Mouse (Mus musculus): ENCODE results near the gene Olfr49.

The Olfr49 gene

DNA sequence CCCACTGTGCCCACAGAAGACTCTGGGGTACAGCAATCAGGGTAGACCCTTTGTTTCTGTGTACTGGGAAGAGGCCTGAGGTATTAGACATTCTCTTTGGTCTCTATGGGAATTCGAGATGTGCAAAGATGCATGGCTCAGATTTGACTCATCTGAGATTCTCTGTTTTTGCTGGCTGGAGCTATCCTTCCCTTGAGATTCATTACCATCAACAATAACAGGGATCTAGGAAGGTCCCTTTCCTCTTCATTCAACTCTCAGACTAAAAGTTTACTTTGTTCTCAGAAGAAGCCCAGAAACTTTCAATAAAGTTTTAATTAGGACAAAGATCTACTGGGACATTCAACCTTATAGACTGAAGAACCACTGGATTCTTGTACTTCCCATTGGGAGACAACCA is at the start of gene Olfr49:
Olfr49 (minus strand) TSS at position 101 of the 400 bp plus-strand sequence.
- DNase-seq (ENCODE audit: low read depth, low spot score) = no peak

DNA sequence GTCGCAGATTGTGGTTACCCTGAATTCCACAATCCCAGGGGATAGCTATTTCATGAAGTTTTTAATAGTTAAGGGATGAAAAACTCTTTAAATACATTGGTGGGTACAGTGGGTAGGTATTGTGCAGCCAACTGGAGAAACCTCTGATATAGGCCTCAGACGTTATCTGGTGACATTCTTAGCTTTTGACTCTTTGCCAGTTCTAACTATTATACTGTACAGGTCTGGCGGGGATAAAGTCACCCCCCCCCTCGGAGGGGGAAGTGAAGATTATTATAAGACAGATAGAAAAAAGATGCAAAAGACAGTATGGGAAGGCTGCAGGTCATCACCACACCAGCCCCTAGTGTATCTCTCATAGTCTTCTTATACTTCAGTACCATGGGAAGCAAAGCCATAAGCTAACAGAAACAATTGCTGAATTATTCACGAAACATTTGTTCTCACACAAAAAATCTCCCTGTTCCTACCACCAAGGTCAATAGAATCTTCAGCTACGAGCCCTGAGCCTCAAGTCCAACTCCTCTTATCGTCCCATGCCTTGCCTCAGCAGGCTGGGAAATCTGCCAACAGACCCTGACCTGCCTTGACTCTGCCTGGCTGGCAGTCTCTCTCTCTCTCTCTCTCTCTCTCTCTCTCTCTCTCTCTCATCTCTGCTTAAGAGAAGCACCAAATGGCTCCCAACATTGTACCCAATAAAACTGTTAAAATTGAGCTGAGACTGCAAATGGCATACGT is 48.9 kb upstream of the Olfr49 start:
- peak; percentile 2 for DNase-seq (ENCODE audit: low read depth, low spot score)

DNA sequence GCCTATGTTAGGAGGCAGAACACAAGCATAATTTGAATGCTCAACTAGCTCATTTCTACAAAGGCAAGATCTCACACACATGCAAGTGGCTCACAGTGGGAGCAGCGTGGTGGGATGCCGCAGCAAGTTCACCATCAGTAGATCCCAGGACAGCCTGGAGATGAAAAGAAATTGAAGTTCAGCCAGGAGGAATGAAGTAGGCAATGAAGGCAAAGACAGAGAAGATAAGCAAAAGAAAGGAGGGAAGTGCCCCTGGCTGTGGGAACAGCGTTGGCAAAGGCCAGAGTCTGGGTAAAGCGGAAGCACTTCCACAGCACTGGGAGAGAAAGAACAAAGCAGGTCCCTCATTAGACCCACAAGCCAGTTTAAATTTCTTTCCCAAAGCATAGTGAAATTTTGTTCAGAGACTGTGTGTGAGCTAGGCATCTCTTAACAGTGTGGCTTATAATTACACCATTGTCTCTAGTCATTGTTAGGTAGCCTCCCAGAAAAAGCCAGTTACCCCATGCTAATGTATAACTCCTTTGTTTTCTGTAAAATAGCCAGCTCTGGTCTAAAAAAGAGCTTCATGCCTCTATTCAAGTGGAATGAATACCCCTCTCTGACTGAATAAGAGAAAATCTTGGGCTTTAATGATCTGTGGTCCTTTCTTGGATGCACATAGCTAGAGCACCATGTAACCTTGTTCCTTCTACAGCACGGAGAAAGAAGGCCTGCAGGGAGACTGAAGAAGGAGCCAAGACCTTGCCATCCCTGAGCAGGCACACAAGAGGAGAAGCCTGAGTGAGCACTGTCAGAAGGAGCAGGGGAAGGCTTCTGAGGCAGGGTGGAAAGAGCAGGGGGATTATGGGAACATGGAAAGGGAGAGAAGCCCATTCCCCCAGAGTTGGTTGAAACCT is 47.7 kb upstream of the Olfr49 start:
- DNase-seq (ENCODE audit: low read depth, low spot score) = peak; percentile 7

DNA sequence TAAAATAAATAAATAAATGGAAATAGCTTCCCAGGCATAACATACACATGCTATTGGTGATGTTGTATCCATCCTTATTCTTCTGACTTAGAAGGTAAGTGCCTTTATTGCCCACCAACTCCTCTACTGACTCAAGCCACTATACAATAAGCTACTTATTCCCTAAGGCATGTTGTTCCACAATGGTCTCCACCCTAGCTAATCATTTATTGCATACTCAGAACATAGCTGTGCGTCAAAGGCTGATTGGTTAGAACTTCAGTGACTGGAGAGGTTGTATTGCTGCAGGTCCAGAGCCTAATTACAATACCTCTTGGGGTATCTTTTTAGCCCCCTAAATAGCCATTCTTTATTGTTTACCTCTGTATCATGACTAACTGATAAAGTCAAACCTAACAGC is 46.4 kb upstream of the Olfr49 start:
- DNase-seq (ENCODE audit: low read depth, low spot score) = no peak

DNA sequence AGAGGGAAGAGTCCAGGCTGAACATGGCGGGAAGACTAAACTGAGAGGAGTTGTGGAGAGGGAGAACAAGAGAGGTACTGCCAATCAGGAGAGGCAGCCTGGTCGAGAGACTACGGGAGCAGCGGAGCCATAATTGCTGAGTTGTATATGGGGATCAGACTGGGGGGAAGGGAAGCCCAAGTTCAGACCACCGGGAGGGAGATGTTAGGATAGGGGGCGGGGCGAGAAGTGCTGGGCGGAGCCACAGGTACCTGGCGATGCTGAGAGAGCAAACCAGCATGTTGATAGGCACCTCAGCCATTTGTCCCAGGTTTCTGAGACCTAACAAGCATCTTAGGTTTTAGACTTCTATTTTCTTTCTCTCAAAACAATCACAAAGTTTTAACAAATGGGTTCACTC is 44.5 kb upstream of the Olfr49 start:
- DNase-seq (ENCODE audit: low read depth, low spot score) = no peak

DNA sequence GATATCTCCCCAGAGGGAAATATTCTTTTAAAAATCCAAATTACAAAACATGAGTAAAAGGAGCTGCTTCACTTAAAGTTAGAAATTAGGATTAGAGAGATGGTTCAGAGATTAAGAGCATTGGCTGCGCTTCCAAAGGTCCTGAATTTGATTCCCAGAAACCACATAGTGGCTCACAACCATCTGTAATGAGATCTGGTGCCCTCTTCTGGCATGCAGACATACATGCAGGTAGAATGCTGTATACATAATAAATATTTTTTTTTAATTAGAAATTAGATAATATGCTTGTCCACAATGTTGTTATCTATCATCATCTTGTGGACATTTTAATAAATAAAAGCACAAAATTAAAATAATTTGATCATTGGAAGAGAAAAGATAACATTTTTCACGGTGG is 43.8 kb upstream of the Olfr49 start:
- DNase-seq (ENCODE audit: low read depth, low spot score) = no peak

DNA sequence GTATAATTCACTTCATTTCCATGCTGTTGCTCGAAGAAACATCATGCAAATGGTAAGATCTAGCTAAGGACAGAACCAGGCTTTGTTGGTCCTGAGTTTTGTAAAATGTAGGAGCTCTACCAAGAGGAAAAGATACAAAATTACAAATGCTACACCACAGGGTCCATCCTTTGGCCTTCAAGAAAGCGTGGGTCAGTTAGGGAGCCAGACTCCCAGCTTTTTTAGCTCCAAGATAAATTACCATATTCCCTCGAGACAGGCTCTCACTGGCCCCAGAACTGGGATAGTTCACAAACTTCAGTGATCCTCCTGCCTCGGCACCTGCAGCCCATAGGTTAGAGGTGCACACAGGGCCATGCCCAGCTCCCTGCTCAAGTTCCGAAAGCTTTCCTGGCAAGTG is 39.7 kb upstream of the Olfr49 start:
- no peak for DNase-seq (ENCODE audit: low read depth, low spot score)

DNA sequence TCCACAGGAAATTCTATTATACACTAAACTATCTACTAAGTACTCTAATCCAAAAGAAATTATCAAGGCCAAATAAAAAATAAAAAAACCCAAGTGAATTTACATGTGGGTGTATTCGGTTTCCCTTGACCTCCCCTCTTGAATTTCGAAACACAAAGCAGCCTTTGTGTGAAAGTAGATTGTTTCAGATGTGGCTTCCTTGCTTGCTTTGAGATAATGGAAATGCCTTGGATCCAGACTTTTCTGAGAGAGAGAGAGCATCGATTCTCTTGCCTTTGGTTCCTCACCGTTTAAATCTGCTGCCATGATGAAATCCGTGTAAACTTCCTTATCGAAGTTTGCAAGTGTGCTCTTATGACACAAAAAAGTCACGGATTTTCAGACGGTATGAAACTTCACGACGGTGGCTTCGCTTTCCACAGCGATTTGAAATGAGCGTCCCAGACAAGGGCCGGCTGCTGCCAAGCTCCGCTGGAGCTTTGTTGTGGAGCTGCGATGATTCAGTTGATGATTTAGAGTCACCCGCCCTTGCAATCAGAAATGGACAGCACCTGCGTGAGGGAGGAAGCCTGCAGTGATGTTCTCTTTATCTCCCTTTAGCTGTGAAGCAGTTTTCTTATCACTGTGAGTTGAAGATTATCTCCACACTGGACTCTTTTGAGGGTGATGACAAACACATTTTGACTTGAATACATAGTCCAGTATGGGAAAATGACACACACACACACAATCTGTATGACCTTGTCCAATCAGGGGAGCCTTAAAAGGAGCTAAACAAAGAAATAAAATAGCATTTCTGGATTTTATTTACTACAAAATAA is 37.0 kb upstream of the Olfr49 start:
- peak; percentile 1 for DNase-seq (ENCODE audit: low read depth, low spot score)

DNA sequence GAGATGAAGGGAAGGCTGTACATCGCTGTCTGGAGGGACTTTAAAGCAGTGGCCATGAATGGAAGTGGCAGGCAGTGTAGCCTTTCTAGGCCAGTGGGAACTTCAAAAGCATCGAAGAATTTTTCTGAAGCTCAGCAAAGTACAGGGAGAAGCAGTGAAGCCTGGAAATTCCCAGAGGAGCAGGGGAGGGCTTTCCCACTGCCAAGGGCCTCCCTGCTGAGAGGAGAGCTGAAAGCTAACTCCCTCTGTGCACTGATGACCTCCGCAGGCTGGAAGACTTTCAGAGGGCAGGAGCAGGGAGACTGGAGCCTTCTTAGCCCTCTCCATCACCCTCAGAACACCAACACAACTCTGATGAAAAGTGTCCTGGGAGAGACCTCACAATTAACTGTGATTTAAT is 27.0 kb upstream of the Olfr49 start:
- peak; percentile 8 for DNase-seq (ENCODE audit: low read depth, low spot score)

DNA sequence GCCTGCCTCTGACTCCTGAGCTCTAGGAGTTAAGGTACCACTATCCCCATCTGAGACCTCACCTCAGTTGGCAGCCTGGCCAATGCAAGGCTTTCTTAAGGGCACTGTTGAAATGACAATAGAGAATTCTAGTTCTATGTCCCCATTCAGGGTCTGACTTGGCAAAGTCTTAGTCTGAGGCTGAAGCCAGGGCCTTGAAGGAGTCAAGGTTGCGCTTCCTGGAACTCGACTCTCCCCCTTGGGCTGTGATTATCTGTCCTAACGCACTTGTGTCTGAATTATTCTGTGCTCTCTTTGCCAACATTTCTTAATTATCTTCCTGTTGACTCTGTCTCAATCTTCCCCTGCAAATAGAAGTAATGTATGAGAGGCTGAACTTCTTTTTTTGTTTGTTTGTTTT is 15.9 kb upstream of the Olfr49 start:
- DNase-seq (ENCODE audit: low read depth, low spot score) = no peak

DNA sequence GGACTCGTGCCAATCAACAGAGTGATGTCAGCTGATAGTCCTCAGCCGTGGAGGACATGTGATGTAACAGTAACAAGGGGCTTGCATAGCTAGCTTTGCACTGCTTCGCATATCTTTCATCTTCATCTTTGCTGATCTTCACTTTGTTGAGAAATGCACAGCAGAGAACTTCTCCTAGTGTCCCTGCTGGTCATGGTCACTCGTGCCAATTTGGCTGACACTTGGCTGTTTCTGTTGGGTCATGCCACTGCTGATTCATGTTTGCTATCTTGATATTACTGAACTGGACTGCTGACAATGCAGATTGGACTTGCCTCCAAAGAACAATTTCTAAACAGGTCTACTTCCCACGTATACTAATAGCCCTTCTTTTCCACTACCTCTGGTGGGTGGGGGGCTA is 15.4 kb upstream of the Olfr49 start:
- DNase-seq (ENCODE audit: low read depth, low spot score) = no peak

DNA sequence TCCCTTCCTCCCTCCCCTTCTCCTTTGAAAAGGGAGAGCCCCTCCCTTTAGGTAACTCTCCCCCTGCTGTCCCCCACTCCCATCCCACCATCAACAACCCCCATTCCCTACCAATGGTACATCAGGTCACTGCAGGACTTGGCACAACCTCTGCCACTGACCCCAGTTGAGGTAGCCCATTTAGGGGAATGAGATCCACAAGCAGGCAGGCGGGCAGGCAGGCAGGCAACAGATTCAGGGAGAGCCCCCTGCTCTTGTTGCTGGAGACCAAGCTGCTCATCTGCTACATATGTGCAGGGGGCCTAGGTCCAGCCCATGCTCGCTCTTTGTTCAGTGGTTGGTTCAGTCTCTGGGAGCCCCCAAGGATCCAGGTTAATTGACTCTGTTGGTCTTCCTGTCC is 8.3 kb downstream of the Olfr49 start:
- no peak for DNase-seq (ENCODE audit: low read depth, low spot score)

DNA sequence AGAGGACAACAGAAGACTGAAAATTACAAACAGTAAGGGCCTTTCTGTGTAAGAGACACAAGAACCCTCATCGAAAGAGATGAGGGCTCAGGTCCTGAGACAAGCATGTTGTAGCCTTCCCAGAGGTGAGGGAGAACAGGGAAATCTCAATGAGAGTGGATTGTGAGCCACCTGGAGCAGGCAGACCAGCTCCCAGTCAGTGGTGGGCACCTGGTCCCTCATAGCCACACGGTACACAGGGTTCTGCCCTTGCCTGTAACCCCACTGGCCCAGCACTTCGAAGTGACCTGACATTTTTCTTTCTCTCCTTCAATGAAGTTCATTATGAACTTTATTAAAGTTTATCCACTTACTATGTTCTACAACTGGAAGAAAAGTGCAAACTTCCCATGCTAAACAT is 12.0 kb downstream of the Olfr49 start:
- no peak for DNase-seq (ENCODE audit: low read depth, low spot score)

DNA sequence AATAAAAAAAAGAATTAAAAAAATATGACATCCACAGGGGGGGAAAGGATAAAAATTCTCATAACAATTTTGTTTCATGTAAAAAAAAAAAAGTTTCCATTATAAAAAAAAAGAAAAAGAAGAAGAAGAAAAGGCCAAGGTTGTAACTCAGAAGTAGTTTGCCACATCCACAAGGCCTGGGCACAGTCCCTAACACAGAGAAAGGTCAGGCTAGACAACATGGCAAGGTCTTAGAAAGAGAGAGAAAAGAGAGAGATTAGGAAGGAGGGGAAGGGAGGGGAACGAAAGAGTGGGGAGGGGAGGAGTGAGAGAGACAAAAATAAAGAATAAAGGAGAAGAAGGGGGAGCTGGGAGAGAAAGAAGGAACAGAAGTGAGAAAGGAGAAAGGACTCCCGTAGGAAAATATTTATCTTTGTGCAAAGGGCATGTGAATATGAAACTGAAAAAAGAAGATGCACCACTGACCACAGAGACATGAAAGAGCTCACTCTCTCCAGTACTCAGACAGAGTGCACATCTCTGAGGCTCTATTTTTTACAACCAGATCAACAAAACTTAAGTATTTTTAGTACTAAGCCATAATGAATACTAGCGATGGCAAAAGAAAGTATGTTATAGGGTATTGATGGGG is 12.6 kb downstream of the Olfr49 start:
- no peak for DNase-seq (ENCODE audit: low read depth, low spot score)

DNA sequence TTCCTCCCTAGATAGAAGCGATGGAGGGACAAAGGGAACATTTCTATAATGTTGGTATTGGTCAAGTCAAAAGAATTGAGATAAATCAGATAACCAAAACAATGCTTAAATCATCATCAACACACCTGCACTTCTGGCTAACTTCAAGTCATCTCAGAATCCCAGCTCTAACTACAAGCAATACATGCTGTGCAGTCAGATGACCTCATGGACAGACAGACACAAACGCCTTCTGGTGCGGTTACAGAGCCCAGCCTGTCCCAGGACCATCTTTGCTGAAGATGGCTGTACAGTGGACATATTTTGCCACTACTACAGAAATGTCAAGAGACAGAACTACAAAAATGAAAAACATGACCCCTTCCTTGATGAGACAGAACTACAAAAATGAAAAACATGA is 14.3 kb downstream of the Olfr49 start:
- DNase-seq (ENCODE audit: low read depth, low spot score) = no peak

DNA sequence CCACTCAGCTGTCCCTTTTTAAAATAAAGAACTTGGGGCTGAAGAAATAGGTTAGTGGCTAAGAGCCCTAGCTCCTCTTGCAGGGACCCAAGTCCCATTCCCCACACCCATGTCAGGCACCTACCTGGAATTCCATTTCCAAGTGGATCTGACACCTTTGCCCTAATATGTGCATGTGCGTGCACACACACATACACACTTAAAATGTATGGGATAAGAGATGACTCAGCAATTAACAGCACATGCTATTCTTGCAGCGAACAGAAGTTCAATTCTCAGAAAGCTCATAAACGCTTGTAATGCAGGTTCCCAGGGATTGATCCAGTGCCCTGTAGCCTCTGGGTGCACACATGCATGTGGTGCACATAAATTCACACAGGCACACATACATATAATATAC is 15.2 kb downstream of the Olfr49 start:
- DNase-seq (ENCODE audit: low read depth, low spot score) = no peak

DNA sequence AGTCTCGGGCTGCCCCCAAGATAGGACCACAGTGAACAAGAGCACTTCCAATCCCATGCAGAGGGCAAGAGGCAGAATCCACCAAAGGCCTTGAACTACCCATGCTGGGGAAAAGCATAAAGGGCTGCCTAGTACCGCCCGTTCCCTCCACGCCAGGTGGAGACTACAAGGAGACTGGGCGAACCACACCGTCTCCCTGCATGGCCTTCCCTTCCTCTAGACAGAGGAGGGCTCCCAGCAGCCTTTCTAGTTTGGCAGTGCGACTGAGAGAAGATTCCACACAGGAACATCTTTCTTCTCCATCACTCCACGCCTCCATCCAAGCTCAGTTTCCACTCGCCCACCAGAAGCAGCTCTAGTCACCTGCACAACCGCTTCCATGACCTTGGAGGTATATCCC is 16.8 kb downstream of the Olfr49 start:
- DNase-seq (ENCODE audit: low read depth, low spot score) = no peak

DNA sequence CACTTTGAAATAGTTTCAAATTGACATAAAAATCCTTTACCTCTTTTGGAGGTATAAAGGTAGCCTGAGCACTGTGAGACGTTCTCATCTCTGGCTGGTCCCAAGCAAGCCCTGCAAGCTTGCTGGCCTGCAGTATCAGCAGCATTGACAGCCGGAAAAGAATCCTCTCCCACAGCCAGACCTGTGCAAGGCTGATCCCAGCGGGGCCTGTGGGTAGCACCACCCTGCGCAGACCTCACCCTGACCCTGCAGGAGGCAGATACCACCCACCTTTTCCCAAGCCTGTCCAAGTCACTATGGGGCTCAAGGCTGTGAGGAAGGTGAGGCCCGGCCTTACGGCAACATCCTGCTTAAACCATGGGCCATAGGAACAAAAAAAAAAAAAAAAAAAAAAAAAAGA is 18.8 kb downstream of the Olfr49 start:
- DNase-seq (ENCODE audit: low read depth, low spot score) = no peak

DNA sequence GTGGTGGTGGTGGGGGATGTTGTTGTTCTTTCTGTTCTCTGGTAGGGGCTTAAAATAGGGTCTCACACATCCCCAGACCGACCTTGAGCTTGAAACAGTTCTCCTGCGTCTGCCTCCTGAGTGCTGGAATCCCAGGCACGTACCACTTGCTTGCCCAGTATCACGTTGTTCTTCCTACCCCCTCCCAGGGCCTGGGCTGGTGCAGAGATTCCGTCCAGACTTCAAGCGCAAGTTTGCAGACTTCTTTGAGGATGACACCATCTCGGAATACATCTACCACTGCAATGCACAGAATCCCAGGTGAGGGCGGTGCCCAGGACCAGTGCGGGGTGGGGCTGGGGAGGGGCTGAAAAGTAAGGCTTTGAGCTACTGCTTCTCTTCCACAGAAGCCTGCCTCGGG is 19.6 kb downstream of the Olfr49 start:
- DNase-seq (ENCODE audit: low read depth, low spot score) = no peak

DNA sequence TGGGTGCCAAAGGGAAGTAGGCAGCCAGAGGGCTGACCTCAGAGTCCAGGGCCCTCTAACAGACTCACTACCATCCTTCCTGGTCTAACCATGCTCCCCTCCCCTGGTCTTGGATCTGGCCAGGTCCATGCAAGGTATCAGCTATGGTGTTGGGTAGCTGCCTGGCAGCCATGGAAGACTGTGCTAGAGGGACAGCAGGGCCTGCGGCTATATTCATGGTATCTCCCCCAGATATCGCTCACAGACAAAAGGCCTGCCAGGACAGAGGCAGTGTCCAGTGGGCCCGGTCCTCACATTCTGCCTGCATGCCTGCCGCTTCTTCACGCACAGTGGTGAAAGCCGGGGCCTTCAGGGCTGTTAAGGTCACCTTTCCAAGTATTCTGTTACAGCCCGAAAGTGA is 20.5 kb downstream of the Olfr49 start:
- DNase-seq (ENCODE audit: low read depth, low spot score) = no peak

DNA sequence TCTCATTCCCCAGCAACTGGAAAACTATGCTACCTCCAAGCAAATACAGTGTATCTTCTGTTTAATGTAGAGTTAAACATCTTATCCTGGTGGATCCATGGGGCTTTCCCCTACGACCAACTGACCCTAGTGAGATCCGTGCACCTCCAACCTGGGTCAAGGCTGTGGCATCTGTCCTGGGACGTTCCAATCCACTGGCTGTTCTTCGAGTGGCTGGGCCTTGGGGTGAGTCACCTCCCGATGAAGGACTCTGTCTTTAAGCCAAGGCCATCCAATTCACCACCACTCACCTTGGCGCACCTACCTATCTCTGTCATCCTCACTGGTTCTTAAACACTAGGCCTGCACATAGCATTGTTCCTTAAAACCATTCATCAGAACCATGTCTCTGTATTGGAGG is 21.6 kb downstream of the Olfr49 start:
- DNase-seq (ENCODE audit: low read depth, low spot score) = no peak

DNA sequence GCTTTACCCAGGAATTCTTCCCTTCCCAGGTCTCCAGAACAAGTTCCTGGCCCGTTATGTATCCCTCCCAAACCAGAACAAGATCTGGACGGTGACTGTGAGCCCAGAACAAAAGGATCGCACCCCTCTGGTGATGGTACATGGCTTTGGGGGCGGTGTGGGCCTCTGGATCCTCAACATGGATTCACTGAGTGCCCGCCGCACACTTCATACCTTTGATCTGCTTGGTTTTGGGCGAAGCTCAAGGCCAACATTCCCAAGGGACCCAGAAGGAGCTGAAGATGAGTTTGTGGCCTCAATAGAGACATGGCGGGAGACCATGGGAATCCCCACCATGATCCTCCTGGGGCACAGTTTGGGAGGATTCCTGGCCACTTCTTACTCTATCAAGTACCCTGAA is 22.1 kb downstream of the Olfr49 start:
- no peak for DNase-seq (ENCODE audit: low read depth, low spot score)

All from brain, adult 2 months (tissue).